Mouse (Mus musculus): ENCODE results near the gene Pithd1.

DNA sequence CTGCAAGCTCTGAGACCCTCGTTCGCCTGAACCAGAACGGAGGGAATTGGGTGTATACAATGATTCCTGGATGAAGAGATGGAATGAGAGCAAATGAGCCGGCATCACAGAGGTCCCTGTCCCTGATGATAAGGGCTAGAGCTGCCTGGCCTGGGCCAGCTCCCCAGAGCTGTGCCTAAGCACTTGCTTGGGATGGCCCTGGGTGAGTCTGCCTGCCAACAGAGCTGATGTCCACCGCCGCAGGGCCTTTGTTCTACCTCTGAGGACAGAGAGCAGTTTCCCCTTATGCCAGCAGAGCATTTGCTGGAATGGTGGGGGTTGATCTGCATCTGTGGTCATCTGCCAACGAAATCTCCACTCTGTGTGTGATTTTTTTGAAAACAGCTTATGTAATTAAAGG, 24.9 kb downstream of the Pithd1 start:
- TF ChIP-seq CTCF (IDR thresholded peaks at IDR 0.05; ENCODE audit: borderline replicate concordance, control insufficient read depth, extremely low read depth, insufficient read depth, low read length, poor library complexity) (no peak), POLR2A (IDR thresholded peaks at IDR 0.05; ENCODE audit: control insufficient read depth, extremely low read depth, insufficient read depth, low read length, poor library complexity) (no peak)
